Mouse (Mus musculus): ENCODE data around the gene Ptprd.

- no peak for TF ChIP-seq CTCF (IDR thresholded peaks at IDR 0.05; ENCODE audit: extremely low read depth, insufficient read depth, insufficient read length, insufficient replicate concordance)
- TF ChIP-seq POLR2A (IDR thresholded peaks at IDR 0.05; ENCODE audit: low read depth, low read length), result no peak
Observed at GRCm38 (mm10) chr4:76779558-76780124, 1432.1 kb downstream of the Ptprd start.
